Mouse (Mus musculus) hindbrain, postnatal 0 days (tissue): ENCODE data around the gene Sdc3. TPM values are rescaled to one million over a fixed set of nuclear protein-coding genes. Genes with fewer than 3 reads are reported as not detected.

ENCODE experiments used
- ATAC-seq: fragments of 200-750 bp; cut with Nextera tagmentation; 2 replicates; pipeline ENCODE4 v1.8.0; 2017; ENCODE audit warnings: mild to moderate bottlenecking, moderate TSS enrichment, moderate library complexity
- DNase-seq: peaks from one replicate; pipeline ENCODE4 v3.0.0-alpha.2; 2015; ENCODE audit warnings: low spot score
- H3K27ac ChIP-seq: fragments of 300-500 bp; sonication (generic); 2 replicates; pipeline ENCODE4 v1.5.1; 2014; ENCODE audit warnings: mild to moderate bottlenecking
- H3K27me3 ChIP-seq: fragments of 300-500 bp; sonication (generic); 2 replicates; pipeline ENCODE4 v1.6.1; 2014; ENCODE audit warnings: low read length, mixed read lengths; ENCODE audit not compliant: insufficient read depth
- H3K36me3 ChIP-seq: fragments of 300-500 bp; sonication (generic); 2 replicates; pipeline ENCODE4 v1.6.1; 2014; ENCODE audit warnings: low read length, mixed read lengths; ENCODE audit not compliant: insufficient read depth
- H3K4me1 ChIP-seq: fragments of 300-500 bp; sonication (generic); 2 replicates; pipeline ENCODE4 v1.6.1; 2014; ENCODE audit warnings: antibody characterized with exemption, low read length, mixed read lengths; ENCODE audit not compliant: insufficient read depth
- H3K4me2 ChIP-seq: fragments of 300-500 bp; sonication (generic); 2 replicates; pipeline ENCODE4 v1.6.1; 2014; ENCODE audit warnings: low read depth, mild to moderate bottlenecking, low read length, moderate library complexity, mixed read lengths
- H3K4me3 ChIP-seq: fragments of 300-500 bp; sonication (generic); 2 replicates; pipeline ENCODE4 v1.5.1; 2014; ENCODE audit warnings: low read length
- H3K9ac ChIP-seq: fragments of 300-500 bp; sonication (generic); replicated peaks from 2 replicates; pipeline ENCODE4 v1.6.1; 2014; ENCODE audit warnings: mild to moderate bottlenecking, low read length, moderate library complexity, mixed read lengths
- H3K9me3 ChIP-seq: fragments of 300-500 bp; sonication (generic); 2 replicates; pipeline ENCODE4 v1.6.1; 2016; ENCODE audit warnings: low read length, mixed read lengths
- CTCF ChIP-seq: IDR thresholded peaks from 2 replicates; pipeline ENCODE4 v1.5.1; 2016; ENCODE audit warnings: antibody characterized with exemption, control low read depth, low read depth
- WGBS: fragments of 180-500 bp; shearing (Covaris S2); extraction: QIAGEN DNeasy Blood & Tissue Kit; methylation state at CpG from one replicate; pipeline ENCODE4 v1.1.7; 2014; 5-methylcytosine and 5-hydroxymethylcytosine counted together
- polyA plus RNA-seq: library from polyadenylated mRNA; unstranded; fragments of >200 nt; fragmentation: Nextera tagmentation; extraction: Ambion mirVana; gene quantifications from 2 replicates; pipeline ENCODE4 v1.2.1, GENCODE M21; 2015
- total RNA-seq: library from RNA; depleted of rRNA; stranded (reverse); fragments of >200 nt; gene quantifications from 2 replicates; pipeline ENCODE4 v1.2.3, GENCODE M21; 2014

Gene Sdc3
- total and polyA plus RNA-seq, 2 experiments from 2014 or later: 180 to 587 TPM

GRCm38 (mm10) chr4:130798416-130798815 lies 6.1 kb downstream of the Sdc3 start:
- no peak for TF ChIP-seq CTCF
- 42% methylated on average over 1 of the region's 1 CpGs for WGBS
- peak; percentile 39 for DNase-seq
- peaks cover 53% of the 10 kb centered on the region for H3K4me1 ChIP-seq
- H3K27ac ChIP-seq: peak overlapping the region; percentile 64
- no peak overlapping the region for H3K4me3 ChIP-seq
- peak overlapping the region; percentile 4; the same call in 1 of the 2 replicates for H3K9ac ChIP-seq
- H3K4me2 ChIP-seq: no peak overlapping the region
- no peaks in the 10 kb centered on the region for H3K9me3 ChIP-seq
- H3K27me3 ChIP-seq: no peaks in the 10 kb centered on the region
- ATAC-seq: no peak
- no peaks in the 10 kb centered on the region for H3K36me3 ChIP-seq

GRCm38 (mm10) chr4:130799118-130799517 lies 6.8 kb downstream of the Sdc3 start:
- 31% methylated on average over 4 of the region's 4 CpGs for WGBS
- no peaks in the 10 kb centered on the region for H3K9me3 ChIP-seq
- H3K4me1 ChIP-seq: peaks cover 58% of the 10 kb centered on the region
- peak overlapping the region; percentile 64; the same call in 1 of the 2 replicates for H3K27ac ChIP-seq
- no peak for TF ChIP-seq CTCF
- no peak overlapping the region for H3K4me2 ChIP-seq
- DNase-seq (peak; percentile 82), ATAC-seq (peak; percentile 34)
- no peaks in the 10 kb centered on the region for H3K36me3 ChIP-seq
- H3K4me3 ChIP-seq: no peak overlapping the region
- H3K9ac ChIP-seq: peak overlapping the region; percentile 4
- no peaks in the 10 kb centered on the region for H3K27me3 ChIP-seq

GRCm38 (mm10) chr4:130799582-130799981 lies 7.2 kb downstream of the Sdc3 start:
- H3K9me3 ChIP-seq: no peaks in the 10 kb centered on the region
- no peak overlapping the region for H3K4me3 ChIP-seq
- H3K9ac ChIP-seq: no peak overlapping the region
- TF ChIP-seq CTCF: no peak
- no peaks in the 10 kb centered on the region for H3K27me3 ChIP-seq
- ATAC-seq (no peak), DNase-seq (no peak)
- no peaks in the 10 kb centered on the region for H3K36me3 ChIP-seq
- peak overlapping the region; percentile 64; the same call in 1 of the 2 replicates for H3K27ac ChIP-seq
- WGBS: 75% methylated on average over 5 of the region's 5 CpGs
- H3K4me1 ChIP-seq: peaks cover 58% of the 10 kb centered on the region
- no peak overlapping the region for H3K4me2 ChIP-seq

- peaks cover 58% of the 10 kb centered on the region for H3K4me1 ChIP-seq
- TF ChIP-seq CTCF: no peak
- DNase-seq (no peak), ATAC-seq (no peak)
- no peak overlapping the region for H3K4me2 ChIP-seq
- WGBS: 80% methylated on average over 6 of the region's 6 CpGs
- H3K36me3 ChIP-seq: no peaks in the 10 kb centered on the region
- no peaks in the 10 kb centered on the region for H3K9me3 ChIP-seq
- no peak overlapping the region for H3K9ac ChIP-seq
- no peak overlapping the region for H3K4me3 ChIP-seq
- H3K27ac ChIP-seq: peak overlapping the region; percentile 20; the same call in 1 of the 2 replicates
- no peaks in the 10 kb centered on the region for H3K27me3 ChIP-seq
Measured at GRCm38 (mm10) chr4:130800147-130800546, 7.8 kb downstream of the Sdc3 start.

- H3K36me3 ChIP-seq: no peaks in the 10 kb centered on the region
- no peaks in the 10 kb centered on the region for H3K9me3 ChIP-seq
- 90% methylated on average over 5 of the region's 5 CpGs for WGBS
- DNase-seq: no peak
- no peak for ATAC-seq
- H3K4me3 ChIP-seq: no peak overlapping the region
- H3K27ac ChIP-seq: no peak overlapping the region
- H3K4me1 ChIP-seq: peaks cover 63% of the 10 kb centered on the region
- no peak overlapping the region for H3K4me2 ChIP-seq
- H3K9ac ChIP-seq: no peak overlapping the region
- H3K27me3 ChIP-seq: no peaks in the 10 kb centered on the region
- TF ChIP-seq CTCF: no peak
Measured at GRCm38 (mm10) chr4:130801198-130801597, 8.9 kb downstream of the Sdc3 start.

- Histone ChIP-seq H3K27ac (peak overlapping the region; percentile 41), H3K27me3 (no peaks in the 10 kb centered on the region), H3K36me3 (no peaks in the 10 kb centered on the region), H3K4me2 (0 out of 2 replicates have a peak overlapping the region, but pooled peaks have one; percentile 19), H3K4me3 (no peak overlapping the region), H3K9me3 (no peaks in the 10 kb centered on the region), H3K9ac (no peak overlapping the region), H3K4me1 (peaks cover 63% of the 10 kb centered on the region)
- ATAC-seq: no peak
- no peak; the same call in 1 of the 2 replicates for TF ChIP-seq CTCF
- 49% methylated on average over 10 of the region's 10 CpGs for WGBS
- peak; percentile 69 for DNase-seq
Measured at GRCm38 (mm10) chr4:130801624-130802329, 9.4 kb downstream of the Sdc3 start.

- Histone ChIP-seq H3K4me1 (peaks cover 48% of the 10 kb centered on the region), H3K9ac (no peak overlapping the region; the same call in 1 of the 2 replicates), H3K27me3 (no peaks in the 10 kb centered on the region), H3K36me3 (no peaks in the 10 kb centered on the region), H3K4me3 (no peak overlapping the region), H3K9me3 (no peaks in the 10 kb centered on the region), H3K4me2 (no peak overlapping the region), H3K27ac (peak overlapping the region; percentile 88)
- DNase-seq (no peak), ATAC-seq (no peak)
- no peak for TF ChIP-seq CTCF
- WGBS: 57% methylated on average over 2 of the region's 2 CpGs
Measured at GRCm38 (mm10) chr4:130803591-130803990, 11.3 kb downstream of the Sdc3 start.
